Mouse (Mus musculus) ZHBTc4 (cell line): ENCODE data around the gene Chmp5.

Source experiments
- DNase-seq: peaks from one replicate; pipeline ENCODE4 v3.0.0-alpha.2; 2011; ENCODE audit warnings: low read depth, low spot score

The Chmp5 gene

DNA sequence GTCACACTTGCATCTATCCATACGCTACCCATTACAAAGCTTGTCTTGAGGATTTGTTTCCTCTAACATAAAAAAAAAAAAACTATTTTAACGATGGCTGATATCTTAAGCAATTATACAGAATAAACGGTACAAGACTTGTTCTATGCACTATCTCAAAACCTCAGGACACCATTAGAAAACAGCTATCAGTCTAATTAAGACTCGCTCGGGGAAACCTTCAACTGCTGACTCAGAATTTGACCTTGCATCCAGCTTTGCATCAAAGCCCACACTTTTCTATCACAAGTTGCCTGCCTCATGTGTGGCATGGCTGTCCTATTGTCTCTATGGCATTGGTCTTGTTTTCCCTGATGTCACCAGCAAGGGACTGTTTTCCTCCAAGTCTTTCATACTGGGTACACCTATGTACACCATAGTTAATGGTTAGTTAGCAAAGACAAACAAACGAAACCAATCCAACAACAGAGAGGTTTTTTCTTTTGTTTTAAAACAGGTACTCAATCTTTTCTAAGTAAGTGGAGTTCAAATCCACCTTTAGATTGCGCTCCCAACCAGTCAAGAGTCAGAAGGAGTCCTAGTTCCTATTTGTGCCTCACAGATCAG lies 1.6 kb upstream of the Chmp5 start:
- no peak for DNase-seq

- no peak for DNase-seq
Observed at GRCm38 (mm10) chr4:40947565-40948159, 545 bp upstream of the Chmp5 start.

DNA sequence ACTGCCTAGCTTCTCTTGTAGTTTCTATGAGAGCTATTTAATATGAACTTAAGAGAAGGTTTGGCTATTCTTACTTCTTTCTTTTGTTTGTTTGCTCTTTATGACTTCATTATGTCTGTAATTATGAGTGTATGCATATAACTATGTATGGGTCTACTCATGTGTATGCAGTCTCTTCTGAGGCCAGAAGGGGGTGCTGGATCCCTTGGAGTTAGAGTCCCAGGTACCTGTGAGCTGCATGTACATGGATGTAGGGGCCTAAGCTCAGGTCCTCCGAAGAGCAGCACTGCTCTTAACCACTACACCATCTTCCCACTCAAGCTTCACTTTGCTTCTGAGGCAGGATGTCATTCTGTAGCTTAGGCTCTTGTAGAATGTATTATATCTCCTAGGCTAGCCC lies 5.3 kb downstream of the Chmp5 start:
- DNase-seq, result peak; percentile 75

DNA sequence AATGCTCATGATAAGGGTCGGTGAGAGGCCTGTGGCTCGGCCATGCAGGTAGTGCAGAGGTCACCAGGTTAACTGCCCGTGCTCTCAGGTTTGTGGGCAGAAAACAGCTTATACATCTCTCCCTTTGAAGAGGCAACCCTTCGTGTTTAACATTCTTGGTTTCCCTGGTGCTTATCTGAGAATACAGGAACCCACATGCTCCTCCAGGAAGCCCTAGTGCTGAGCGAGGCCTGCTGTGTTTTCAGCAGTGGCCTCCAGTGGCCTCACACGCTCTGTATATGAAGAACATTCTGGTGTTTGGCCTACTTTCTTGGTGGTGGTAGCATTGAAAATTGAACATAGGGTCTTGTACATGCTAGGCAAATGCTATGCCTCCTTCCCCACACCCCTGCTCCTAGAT lies 7.7 kb downstream of the Chmp5 start:
- DNase-seq, result no peak

GRCm38 (mm10) chr4:40963536-40963935 lies 15.3 kb downstream of the Chmp5 start:
- no peak for DNase-seq

- DNase-seq, result no peak
Observed at GRCm38 (mm10) chr4:40969161-40969560, 21.0 kb downstream of the Chmp5 start.

DNA sequence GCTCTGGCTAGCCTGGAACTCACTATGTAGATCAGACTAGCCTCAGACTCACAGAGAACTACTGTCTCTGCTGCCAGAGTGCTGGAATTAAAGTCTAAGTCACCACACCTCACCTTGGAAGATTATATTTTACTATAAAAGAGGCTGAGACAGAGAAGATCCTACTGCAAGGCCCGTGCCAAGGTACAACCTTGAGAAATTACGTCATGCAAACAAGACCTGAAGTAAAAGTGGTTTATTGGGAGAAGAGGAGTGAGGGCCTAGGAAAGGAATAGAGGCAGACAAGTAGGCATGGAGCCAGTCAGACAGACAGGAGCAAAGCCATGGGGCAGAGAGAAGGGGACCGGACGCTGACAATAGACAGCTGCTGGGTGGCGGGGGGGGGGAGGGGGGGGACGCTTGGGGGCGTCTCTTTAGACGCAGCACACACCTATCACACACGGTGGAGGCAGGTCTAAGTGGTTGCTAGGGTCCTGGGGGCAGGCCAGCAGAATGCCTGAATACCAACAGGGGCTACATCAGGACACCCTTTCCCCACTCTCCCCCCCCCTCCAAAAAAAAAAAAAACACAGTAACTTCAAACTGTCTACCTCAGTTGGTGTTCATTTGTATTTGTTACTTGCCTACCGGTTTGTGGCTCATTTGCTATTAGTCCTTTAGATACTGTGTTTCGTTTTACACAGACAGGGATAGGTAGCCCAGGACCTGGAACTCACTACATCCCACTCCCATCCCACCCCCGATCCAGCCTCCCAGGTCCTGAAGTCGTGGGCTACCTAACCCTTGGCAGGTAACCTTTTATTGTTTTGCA lies 21.8 kb downstream of the Chmp5 start:
- peak; percentile 30 for DNase-seq

GRCm38 (mm10) chr4:40970592-40970841 lies 22.3 kb downstream of the Chmp5 start:
- no peak for DNase-seq

- peak; percentile 98 for DNase-seq
Observed at GRCm38 (mm10) chr4:40970842-40971701, 22.9 kb downstream of the Chmp5 start, which contains the start of gene Nfx1. Gene Nfx1, plus strand, starts transcription at chr4:40970906.

GRCm38 (mm10) chr4:40971744-40972143 lies 23.5 kb downstream of the Chmp5 start:
- DNase-seq, result peak; percentile 79

DNA sequence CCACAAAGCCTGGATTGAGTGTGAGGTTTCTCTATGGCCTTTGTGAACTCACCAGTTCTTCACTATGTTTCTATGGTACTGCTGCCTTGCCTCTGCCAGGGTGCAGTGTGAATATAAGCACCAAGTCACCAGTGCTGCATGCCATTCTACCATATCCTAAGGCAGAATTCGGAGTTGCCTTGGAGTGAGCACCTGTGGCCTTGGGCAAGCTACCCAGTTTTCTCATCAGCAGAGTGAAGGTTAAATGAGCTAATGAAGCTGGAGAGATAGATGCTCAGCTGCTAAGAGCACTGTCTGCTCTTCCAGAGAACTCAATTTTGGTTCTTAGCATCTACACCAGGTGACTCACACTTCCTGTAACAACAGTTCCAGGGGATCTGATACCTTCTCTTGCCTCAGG lies 25.8 kb downstream of the Chmp5 start:
- DNase-seq, result no peak

- no peak for DNase-seq
Observed at GRCm38 (mm10) chr4:40975678-40976077, 27.5 kb downstream of the Chmp5 start.

DNA sequence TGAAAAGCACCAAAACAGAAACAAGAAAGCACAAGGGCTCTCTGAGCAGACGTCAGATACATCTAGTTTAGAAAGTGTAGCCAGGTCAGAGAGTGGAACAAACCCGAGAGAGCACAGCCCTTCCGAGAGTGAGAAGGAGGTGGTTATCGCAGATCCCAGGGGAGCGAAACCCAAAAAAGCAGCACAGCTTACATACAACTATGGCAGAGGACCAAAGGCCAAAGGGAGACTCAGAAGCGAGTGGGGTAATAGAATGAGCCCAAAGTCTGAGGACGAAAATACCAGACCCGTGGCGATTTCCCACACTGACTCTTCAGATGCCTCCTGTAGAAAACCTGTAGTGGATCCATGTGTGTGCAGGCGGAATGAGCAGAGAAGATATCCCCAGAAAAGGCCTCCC lies 28.4 kb downstream of the Chmp5 start:
- no peak for DNase-seq

DNA sequence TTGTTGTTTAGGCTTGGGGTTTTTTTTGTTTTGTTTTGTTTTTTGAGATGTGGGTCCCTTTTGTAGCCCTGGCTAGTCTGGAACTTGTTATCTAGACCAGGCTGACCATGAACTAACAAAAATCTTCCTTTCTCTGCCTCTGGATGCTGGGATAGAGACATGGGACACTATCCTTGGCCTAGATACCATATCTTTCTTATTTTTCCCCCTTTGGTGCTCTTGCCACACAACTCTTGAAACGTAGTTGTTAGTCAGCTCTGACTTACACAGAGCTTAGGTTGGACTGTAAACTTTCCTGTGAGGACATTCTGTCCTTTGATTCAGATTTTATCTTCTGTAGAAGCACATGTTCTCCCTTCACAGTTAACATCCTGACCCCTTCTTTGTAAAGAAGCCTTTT lies 31.2 kb downstream of the Chmp5 start:
- DNase-seq, result no peak

- DNase-seq, result no peak
Observed at GRCm38 (mm10) chr4:40982486-40982885, 34.3 kb downstream of the Chmp5 start.

DNA sequence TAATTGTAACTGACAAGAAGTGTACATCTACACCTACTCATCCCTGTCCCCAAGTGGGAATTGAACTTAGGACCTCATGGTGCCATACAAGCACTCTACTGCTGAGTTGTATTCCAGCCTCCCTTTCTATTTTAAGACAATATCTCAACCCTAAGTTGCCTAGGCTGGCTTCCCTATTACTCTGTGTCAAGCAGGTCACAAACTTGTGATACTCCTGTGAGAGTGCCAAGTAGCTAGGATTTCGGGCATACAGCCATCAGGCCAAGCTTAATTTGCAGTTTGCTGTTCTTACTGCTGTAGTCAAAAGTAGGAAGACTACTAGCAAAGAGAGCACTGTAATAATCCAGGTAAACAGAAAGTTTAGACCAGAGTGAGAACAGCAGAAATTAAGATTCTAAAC lies 35.5 kb downstream of the Chmp5 start:
- no peak for DNase-seq

GRCm38 (mm10) chr4:40989633-40990032 lies 41.4 kb downstream of the Chmp5 start:
- DNase-seq, result no peak

- no peak for DNase-seq
Observed at GRCm38 (mm10) chr4:40996302-40996701, 48.1 kb downstream of the Chmp5 start.

- DNase-seq, result no peak
Observed at GRCm38 (mm10) chr4:40997916-40998315, 49.7 kb downstream of the Chmp5 start.

DNA sequence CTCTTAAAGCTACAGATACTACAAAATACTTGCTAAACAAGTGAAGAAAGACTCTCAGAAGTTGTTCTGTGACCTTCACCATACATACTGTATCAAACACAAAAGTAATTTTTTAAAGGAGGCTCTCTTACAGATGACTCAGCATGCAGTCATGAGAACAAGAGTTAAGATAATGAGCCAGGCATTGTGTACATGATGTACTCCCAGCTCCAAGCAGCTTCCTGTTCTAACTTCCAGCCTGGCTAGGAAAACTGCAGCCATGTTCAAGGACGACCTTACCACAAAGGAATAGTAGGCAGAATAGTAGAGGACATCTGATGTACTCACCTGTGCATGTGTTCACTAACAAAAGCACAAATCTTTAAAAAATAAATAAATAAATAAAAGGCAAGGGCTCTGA lies 52.1 kb downstream of the Chmp5 start:
- no peak for DNase-seq

DNA sequence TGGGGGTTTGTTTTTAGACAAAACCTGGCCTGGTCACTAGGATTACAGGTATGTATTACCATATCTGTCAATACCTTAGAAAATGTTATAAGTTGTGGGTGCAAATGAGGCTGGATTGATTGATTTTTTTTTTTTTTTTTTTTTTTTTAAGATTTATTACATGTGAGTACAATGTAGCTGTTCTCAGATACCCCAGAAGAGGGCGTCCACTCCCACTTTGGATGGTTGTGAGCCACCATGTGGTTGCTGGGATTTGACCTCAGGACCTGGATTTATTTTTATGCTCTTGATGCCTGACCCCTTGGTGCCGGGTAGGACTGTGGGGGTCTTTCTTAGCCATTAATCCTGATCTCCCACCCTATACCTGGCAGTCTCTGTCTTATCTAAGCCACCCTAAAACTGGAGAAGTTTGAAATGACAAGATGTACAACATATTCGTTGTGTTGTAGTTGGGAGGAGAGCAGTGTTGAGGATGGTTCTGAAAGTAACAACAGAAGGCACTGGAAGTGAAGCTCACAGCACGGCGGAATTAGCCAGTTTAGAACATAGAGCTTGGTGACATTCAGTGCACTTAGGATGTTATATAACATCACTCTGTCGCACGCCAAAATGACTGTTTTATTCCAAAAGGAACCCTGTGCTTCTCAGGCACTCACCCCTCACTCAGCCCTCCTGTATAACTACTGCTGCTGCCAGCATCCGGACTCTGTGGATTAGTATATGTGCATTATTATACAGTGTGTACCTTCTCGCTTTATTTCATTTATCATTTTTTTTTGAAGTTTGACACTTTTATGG lies 52.8 kb downstream of the Chmp5 start:
- DNase-seq, result peak; percentile 69
